Mouse (Mus musculus): Measurements from ENCODE around the gene Efl1.

Gene Efl1

GRCm38 (mm10) chr7:82648353-82649080 lies at the start of gene Efl1, which contains the start of gene Saxo2:
TSS of gene Efl1 (plus strand) at chr7:82648614.
TSS of gene Saxo2 (minus strand) at chr7:82648528.
- peak; percentile 97 to 98 for DNase-seq

- no peak for DNase-seq
Observed at GRCm38 (mm10) chr7:82602008-82602407, 46.4 kb upstream of the Efl1 start.

GRCm38 (mm10) chr7:82605425-82605824 lies 43.0 kb upstream of the Efl1 start:
- DNase-seq: no peak

- DNase-seq: peak in 1 of 2 experiments; percentile 28
Observed at GRCm38 (mm10) chr7:82609629-82610028, 38.8 kb upstream of the Efl1 start.

DNA sequence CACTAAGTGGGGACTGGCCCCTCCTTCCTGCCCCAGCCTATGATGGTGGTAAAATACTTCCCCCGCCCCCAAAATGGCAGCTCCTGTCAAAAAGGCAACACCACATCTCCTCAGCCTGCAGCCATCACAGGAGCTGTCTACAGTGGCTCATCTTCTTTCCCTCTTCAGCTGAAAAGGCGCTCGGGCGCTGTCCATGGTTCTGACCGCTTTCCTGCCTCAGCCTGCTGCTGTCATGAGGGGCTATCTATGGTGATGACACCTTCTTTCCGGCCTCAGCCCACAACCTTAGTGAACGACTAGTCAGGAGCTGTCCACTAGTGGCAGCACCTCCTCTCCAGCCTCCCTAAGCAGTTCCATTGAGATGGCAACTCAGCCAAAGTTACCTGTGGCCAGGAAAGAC lies 23.1 kb upstream of the Efl1 start:
- DNase-seq: peak; percentile 53 to 61

- no peak for DNase-seq
Observed at GRCm38 (mm10) chr7:82647183-82647582, 1.2 kb upstream of the Efl1 start.

GRCm38 (mm10) chr7:82647909-82648308 lies 505 bp upstream of the Efl1 start:
- no peak for DNase-seq

DNA sequence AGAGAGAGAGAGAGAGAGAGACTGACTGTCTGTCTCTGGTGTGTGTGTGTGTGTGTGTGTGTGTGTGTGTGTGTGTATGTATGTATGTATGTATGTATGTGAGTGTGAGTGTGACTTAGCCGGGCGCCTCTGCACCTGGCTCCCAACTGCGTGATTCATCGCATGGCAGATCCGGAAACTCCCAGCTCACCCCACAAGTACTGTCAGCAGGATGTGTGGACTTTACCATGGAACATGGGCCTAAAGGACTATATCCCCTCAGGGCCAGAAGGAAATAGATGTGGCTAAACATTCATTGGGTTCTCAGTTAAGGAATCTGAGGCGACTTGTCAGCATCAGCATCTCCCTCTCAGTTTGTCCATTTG lies 649 bp downstream of the Efl1 start:
- DNase-seq: no peak

DNA sequence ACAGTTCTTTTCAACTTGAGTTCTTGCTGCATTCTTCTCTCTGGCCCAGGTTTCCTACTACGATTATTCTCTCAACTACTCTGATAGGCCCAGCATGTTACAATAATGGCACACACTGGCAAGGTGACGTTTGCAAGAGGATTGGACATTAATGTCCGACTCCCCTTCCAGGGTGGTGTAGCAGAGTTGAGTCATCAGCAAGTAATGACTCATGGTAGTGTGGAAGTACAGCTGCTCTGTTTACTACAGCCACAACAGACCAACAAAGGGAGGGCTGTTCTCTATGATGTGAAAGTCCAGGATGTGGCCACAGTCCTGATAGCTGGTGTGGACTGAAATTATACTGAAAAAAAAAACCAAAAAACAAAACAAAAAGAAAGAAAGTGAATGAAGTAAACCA lies 16.2 kb downstream of the Efl1 start:
- no peak for DNase-seq

- DNase-seq: no peak
Observed at GRCm38 (mm10) chr7:82676001-82676400, 27.6 kb downstream of the Efl1 start.

GRCm38 (mm10) chr7:82676834-82677233 lies 28.4 kb downstream of the Efl1 start:
- DNase-seq: no peak

DNA sequence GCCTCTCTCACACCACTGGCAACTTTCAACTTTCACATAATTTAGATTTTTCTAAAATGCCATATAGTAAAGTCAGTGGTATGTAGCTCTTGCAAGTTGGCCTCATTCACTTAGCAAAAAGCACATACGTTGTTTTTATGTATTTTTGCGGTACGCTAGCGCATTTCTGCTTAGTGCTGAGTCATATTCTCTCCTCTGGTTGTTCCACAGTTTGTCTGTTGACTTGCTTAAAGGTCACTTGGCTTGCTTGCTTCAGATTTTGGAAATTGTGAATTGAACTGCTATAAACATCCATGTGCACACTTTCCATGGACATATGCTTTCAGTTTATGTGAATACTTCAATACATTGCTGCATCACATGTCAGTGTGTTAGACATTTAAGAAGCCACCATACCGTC lies 31.5 kb downstream of the Efl1 start:
- no peak for DNase-seq

DNA sequence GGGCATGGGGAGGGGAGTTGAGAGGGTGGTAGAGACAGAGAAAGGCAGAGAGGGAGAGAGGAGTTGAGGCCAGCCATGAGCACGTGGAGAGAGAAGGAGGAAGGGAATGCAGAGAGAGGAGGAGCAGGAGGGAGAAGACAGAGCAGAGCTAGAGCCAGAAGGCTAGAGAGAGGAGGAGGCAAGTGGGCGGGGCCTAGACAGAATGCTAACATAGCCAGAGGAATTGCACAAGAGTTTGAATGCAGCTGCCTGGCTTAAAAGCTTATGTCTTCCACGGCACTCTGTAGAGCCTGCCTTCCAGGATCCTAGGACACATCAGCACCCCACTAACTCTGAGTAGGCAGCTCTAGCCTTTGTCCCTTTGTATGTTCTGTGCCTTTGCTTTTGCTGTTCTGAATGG lies 40.3 kb downstream of the Efl1 start:
- peak in 1 of 2 experiments; percentile 44 for DNase-seq

DNA sequence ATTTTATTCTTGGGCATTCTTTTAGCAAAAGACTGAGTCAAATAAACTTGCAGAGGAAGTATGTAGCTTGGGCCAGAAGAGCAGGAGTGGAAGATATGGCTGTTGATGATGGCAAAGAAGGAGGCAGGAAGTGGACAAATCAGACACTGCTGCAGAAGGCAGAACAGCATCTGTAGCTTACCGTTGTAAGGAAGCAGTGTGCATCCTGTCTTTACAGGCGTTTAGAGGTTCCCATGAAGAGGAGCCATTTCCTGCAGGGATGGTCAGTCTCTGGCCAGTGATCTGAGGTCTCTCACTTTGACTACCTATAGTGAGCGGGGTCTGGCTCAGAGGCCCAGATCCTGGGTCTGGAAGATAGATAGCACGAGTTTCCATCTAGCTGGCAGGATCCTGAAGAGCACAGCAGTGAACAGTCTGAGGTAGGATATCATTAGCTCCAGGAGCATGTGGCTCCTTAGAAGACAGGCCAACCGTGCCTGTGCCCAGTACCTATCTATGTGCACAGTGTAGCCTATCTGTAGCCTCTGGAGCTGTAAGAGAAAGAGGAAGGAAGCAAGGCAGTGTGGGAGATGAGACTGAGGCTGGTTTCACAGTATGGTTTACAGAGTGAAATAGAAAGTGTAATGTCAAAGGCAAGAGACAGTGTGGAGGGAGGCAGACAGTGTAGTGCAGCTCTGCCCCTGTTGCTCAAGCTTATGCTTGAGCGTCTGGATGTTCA lies 42.8 kb downstream of the Efl1 start:
- DNase-seq: no peak

GRCm38 (mm10) chr7:82697668-82698067 lies 49.3 kb downstream of the Efl1 start:
- DNase-seq: no peak

DNA sequence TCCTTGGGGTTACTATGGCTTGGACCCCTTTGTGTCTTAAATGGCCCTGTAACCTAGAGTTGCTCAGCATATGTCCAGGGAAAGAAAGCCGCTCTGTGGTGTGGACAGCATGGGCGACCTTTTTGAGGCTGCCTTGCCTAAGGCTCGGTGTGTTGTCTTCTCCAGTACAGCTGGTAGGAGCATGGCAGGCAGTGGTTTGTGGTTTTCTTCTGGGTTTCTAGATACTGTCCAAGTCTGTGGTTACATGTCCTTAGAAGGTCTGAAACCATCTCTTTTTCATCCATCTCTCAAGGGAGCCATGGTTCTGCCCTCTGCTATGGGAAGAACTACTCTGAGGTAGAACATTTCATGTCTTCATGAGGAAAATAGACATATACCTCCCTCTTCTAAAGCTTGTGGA lies 50.6 kb downstream of the Efl1 start:
- DNase-seq: no peak

DNA sequence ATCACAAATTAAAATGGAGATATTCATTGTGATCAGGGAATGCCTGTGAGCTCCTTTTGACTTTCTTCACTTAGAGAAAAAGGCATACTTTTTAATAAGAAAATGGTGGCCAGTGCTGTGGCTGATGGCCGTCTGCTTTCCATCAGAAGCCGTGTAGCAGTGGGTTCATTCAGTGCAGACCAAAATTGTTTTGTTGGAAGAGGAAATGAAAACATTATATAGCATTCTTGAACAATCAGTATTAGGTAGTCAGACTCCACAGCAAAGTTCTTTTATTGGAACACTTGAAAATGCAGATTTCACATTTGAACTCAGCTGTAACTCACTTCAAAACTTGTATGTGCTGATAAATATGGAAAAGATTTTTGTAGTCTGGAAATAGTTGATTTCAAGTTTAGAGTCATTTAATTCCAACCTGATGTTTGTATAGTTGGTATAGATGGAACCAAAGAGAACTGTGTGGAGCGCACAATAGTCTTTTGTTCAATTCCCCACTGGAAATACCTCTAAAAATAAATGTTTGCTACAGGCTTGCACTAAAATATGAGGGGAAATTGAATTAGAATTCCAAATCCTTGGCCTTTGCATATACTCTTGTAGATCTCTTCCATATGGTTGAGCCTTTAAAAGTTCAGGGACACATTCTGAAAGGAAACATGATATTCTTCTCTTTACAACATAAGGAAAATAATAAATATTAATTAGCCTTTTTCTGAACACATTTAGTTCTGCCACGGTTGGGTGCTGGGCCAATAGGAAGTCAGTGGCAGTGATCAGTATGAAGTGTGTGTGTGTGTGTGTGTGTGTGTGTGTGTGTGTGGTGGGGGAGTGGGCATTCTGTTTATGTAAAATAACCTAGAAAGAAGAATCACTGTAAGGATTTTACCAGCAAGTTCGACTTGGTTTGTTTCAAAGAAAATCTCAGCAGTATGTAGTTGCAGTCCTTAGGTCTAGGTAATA lies 54.2 kb downstream of the Efl1 start:
- DNase-seq: no peak

- DNase-seq: no peak
Observed at GRCm38 (mm10) chr7:82709172-82709571, 60.8 kb downstream of the Efl1 start.

DNA sequence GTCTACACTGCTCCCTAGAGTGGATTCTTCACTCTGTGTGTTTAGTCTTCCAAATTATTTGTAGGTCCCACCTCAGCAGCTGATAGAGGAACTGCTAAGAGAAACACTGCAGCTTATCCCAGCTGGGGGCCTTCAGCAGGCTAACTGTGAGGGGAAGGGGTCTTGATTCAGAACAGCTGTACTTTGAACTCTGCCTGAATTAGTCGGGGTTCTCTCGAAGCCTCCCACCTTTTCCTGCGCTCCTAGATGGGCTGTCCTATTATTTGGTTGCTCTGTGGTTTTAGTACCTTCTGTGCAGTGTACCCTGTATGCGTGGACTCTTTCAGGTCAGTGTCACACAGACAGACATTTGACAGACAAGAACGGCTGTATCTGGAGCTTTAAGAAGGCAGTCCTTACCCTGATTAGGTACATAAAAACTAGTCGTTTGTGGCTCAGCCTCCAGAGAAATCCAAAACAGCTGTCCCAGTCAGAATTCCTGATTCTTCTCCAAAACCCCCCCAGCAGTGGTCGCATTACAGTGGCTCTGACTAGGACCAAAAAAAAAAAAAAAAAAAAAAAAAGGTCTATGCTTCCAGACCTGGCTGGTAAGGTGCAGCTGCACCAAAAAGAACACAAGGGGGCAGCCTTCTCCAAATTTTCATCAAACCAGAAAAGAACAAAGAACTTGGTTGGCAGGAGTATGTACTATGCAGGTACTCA lies 66.9 kb downstream of the Efl1 start:
- peak; percentile 38 to 47 for DNase-seq

DNA sequence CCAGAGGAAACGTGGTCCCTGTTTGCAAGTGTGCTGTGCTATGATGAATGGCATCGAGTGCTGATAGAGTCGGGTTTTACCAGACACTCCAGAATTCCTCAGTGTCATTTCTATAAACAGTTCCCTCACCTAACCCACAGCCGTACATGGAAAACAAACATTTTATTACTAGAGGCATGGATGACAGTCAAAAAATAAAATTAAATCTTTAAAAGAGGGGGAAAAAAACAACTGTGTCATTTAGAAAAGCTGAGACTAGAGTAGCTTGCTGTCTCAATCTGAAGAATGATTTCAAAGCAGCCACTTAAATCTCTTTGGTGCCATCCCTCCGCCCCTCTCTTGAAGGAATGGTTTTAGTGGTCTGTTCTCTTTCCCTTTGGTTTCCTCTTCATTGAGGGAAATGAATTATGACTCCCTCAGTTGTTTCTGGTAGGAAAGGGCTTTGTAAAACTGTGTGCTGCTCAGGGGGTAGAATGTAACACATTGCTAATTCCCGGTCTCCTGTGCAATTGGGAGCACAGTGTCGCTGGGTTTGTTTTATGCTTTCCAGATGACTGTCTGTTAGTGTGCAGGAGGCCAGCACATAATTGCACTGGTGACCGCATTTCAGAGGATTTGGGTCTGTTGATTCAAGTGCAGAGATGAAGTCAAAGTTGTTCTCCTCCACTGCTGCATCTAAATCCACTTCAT lies 67.6 kb downstream of the Efl1 start:
- DNase-seq: no peak

DNA sequence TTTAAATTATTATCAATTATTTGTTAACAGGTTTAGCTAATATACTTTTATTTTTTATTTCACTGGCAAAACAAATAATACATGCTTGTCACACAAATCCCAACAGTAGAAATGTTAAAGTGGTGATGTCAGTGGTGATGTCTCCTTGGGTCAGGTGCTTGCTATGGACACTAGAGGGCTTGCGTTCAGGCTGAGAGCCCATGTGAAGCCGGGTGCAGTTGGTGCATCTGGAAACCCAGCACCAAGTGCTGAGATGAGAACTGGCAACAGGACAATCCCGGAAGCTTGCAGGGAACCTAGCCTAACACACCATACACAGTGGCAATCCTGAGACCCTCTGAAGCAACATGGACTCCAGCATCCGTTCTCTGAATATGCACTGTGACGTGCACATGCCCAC lies 70.9 kb downstream of the Efl1 start:
- no peak for DNase-seq

DNA sequence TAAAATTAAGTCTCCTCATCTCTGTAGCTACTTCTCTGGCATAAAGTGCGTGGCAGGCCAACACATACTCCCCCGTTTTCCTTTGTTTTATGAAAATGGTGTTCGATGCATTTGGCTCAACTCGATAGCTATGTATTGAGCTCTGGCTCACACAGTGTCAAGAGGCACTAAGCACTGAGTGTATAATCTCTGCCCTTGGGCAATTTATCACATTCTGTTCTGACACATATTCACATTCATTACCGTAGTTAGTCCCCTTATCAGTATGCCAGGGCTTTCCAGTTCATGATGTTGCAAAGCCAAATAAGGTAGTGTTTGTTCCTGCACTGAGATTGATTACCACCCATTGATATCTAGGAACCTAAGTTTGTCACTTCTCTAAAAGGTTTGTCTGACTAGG lies 71.3 kb downstream of the Efl1 start:
- DNase-seq: no peak

Data from kidney, postnatal 25 days (tissue).